Mouse (Mus musculus) brown adipose tissue, adult 24 weeks (tissue): ENCODE data around the gene Hhex. TPM values are rescaled to one million over a fixed set of nuclear protein-coding genes. Genes with fewer than 3 reads are reported as not detected.

ENCODE experiments used
- H3K27ac ChIP-seq: fragments of 200-500 bp; replicated peaks from 2 replicates; pipeline ENCODE4 v1.5.1; 2012; ENCODE audit warnings: low read depth, mild to moderate bottlenecking, low read length
- H3K4me1 ChIP-seq: fragments of 200-500 bp; 2 replicates; pipeline ENCODE4 v1.6.1; 2012; ENCODE audit warnings: low read length, mixed read lengths; ENCODE audit not compliant: control insufficient read depth, insufficient read depth, insufficient read length
- H3K4me3 ChIP-seq: fragments of 200-500 bp; 2 replicates; pipeline ENCODE4 v1.5.1; 2012; ENCODE audit warnings: low read depth, mild to moderate bottlenecking, low read length, moderate library complexity; ENCODE audit not compliant: insufficient read depth
- polyA plus RNA-seq: library from polyadenylated mRNA; stranded (reverse); fragments of >200 nt; gene quantifications from 2 replicates; pipeline ENCODE4 v1.2.4, GENCODE M21; 2012; ENCODE audit not compliant: missing spikeins, insufficient read depth, insufficient read length

Hhex gene
- polyA plus RNA-seq, 1 experiment, result 2.9 TPM

DNA sequence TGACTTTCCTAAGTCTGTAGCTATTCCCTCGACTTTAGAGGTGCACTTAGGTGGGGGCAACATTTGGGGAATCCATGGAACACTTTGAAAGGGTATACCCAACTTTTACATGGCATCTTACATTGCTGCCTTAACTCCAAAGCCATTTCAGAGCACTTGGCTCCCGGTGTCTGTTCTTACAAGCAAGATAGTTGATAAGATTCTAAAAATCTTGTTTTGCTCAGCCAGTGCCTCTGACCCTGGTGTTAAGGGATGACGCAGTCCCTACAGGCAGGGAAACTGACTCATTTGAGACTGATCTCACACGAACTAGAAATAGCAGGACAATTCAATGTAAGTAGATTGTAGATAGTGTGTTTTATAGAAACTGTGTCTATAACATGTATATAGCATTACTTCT, 5.6 kb downstream of the Hhex start:
- no peak overlapping the region for H3K27ac ChIP-seq

DNA sequence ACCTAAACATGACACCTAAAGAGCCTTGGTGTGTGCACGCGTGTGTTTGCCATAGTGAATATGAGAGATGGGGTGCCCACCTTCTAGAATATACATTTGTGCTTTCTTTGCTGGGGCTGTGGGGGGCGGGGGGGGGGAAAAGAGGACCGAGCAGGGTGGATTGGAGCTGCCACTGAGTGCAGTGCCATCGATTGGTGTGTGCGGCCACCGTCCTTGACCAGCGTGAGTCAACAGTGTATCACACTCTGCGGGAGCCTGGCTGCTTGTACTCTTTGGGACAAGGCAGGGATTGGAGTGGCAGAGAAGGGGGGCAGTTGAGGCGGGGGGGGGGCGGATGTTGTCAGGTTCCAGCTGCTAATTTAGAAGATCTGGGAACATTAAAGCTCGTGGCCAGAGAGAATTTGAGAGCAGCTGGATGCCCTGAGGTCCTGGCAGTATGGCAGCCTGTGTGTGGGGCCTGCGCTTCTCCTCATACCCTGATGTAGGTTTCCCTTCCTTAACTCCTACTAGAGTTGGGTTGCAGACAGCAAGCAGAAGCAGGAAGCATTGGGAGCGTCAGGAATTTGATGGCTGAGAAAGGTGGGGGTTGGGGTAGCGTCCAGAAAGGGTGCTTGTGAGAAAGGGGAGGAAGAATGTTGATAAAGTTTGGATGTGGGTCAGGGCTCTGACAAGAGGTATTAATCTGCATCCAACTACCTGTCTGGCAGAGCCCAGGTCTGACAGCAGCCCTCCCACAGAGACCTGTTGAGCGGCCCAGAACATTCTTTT, 6.3 kb downstream of the Hhex start:
- Histone ChIP-seq H3K4me1 (peaks cover 7% of the 10 kb centered on the region), H3K4me3 (no peak overlapping the region), H3K27ac (no peak overlapping the region)

More for the DNA sequence above, 5.6 kb downstream of the Hhex start:
- Histone ChIP-seq H3K4me3 (no peak overlapping the region), H3K4me1 (peaks cover 7% of the 10 kb centered on the region)

DNA sequence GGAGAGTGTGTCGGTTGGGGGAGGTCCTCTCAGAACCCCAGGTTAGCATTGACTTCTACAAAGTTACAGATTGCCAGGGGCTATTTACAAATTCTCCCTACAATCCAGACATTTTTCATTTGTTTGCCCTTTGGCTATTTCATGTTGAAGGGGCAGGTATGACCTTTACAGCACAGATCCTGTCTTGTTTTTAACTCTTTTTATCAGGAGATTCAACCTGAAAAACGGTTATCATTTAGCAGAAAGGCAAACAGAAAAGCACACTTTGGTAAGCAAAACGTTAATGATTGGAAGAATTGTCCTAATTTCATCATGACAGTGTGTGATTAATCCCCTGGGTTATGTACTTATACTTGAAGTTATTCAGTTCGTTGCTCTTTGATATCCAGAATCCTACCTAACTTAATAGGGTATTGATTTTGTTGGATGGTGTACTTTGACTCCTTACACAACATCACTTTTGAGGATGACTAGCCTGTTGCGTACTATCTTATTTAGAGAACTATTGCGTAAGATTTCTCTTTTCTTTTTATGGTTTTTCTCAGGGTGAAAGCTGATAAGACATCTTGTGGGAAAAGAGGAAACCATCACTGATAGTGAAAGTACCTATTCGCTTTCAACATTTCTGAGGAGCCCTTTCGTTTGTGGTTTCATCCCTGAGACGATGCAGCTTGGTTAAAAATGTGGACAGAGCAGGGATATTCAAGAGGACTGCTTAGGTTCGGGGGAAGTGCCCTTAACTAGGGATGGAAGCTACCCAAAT, 8.1 kb downstream of the Hhex start:
- Histone ChIP-seq H3K4me3 (no peak overlapping the region), H3K27ac (no peak overlapping the region)

DNA sequence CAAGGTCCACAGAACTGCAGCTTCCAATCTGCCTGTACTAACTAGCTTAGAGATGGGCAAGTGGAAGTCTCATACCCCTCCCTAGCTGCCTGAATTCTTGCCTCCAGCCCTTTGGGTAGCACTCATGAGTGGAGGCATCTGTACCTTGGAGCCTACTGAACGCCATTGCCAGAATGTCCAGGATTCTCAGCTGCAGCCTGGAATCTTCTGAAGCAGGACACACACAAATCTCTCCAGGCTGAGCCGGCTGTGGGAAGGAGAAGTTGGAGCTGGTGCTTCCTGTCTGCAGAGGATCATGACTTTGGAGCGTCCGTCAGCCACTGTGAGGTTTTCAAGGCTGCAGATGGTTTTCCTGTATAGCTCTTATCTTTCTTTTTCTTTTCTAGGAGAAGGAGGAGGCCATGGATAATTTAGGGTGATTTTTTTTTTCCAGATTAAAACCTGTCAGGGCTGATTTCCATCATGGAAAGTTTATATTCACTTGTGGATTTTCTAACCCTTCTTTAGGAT, 9.1 kb downstream of the Hhex start:
- Histone ChIP-seq H3K4me3 (no peak overlapping the region), H3K4me1 (no peaks in the 10 kb centered on the region), H3K27ac (no peak overlapping the region)

More for the DNA sequence above, 8.1 kb downstream of the Hhex start:
- no peaks in the 10 kb centered on the region for H3K4me1 ChIP-seq

DNA sequence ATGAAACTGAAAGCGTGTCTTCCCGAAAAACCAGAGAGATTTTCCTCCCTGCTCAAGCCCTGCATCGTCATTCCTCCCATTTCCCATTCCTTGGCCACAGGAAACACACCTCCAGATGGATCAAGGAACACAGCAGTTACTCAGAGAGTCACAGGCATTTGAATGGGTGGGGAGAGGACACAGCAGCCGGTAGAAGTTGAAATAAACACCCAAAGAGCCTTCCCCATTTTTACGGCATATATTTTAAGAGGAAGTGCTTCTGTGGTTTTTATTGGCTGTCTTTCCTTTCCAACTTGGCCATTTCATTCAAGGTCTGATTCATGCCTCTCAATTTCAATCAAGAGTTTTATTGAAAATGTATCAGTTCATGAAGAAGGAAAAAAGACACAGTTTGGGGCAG, 13.6 kb downstream of the Hhex start:
- H3K4me3 ChIP-seq, result peak overlapping the region; percentile 38
- no peaks in the 10 kb centered on the region for H3K4me1 ChIP-seq
- H3K27ac ChIP-seq, result no peak overlapping the region

DNA sequence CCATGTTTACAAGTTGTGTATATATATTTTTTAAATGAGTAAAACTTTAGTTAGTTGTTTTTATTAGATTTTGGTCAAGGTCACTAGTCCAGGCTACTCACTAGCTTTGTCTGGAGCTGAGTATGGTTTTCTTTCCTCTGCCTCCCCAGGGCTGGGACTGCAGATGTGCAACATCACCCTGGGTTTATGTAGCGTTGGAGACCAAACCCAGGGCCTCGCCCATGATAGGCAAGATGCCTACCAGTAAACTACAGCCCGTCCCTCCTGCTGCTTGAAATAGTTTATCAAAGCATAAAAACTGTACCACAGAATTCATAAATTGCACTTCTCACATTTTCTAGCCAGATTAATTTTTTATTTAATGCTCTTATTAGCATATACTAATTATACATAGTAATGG, 14.6 kb downstream of the Hhex start:
- Histone ChIP-seq H3K4me1 (no peaks in the 10 kb centered on the region), H3K4me3 (no peak overlapping the region), H3K27ac (no peak overlapping the region)

DNA sequence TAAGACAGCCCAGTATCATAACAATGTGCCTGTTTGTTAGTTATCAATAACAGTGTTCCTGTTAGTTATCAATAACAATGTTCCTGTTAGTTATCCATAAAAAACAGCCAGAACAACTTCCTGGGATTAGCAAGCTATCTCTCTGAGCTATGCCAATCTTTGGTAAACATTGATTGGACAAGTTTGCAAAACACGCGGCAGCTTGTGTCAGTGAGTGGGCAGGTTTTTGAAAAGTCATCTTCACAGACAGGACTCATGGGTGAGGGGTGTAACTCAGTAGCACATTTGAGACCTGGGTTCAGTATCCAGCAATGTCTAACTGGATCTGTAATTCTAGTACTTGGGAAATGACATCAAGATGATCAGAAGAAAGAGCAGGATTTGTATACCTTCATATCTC, 20.9 kb downstream of the Hhex start:
- no peaks in the 10 kb centered on the region for H3K4me1 ChIP-seq
- H3K27ac ChIP-seq, result no peak overlapping the region
- H3K4me3 ChIP-seq, result no peak overlapping the region

DNA sequence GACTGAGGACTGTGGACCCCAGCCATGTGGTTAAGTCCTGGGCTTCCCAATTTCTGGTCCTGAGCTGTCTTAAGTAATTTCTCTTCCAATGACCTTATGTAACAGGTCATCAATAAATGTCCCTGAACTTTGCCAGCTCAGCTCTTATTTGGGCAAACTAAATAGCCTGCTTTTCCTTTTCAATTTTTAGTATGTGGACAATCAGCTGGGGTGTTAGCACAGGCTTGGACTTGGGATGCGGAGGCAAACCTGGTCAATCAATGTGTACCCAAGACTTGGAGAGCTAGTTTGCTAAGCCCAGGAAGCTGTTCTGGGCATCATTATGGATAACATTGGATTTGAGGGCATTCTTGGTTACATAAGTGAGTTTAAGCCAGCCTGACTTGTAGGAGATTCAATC, 21.4 kb downstream of the Hhex start:
- Histone ChIP-seq H3K27ac (no peak overlapping the region), H3K4me3 (no peak overlapping the region), H3K4me1 (no peaks in the 10 kb centered on the region)

DNA sequence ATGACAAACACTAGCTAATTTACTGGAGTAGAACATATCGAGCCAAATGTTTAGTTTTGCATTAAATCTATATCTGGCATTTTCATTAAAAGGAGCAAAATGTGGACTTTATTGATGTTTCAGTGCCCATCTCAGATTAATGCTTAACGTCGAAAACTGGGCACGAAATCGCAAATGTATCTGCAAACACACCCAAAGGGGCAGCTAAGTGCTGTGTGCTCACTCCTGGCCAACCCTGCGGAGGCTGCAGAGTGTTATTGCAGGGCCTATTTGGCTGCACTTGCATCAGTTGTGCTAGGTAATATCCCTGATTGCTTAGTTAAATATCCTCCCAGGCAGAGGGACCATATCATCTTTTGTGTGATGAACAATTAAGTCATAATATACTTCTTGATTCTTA, 23.4 kb downstream of the Hhex start:
- no peaks in the 10 kb centered on the region for H3K4me1 ChIP-seq
- no peak overlapping the region for H3K4me3 ChIP-seq
- no peak overlapping the region for H3K27ac ChIP-seq

DNA sequence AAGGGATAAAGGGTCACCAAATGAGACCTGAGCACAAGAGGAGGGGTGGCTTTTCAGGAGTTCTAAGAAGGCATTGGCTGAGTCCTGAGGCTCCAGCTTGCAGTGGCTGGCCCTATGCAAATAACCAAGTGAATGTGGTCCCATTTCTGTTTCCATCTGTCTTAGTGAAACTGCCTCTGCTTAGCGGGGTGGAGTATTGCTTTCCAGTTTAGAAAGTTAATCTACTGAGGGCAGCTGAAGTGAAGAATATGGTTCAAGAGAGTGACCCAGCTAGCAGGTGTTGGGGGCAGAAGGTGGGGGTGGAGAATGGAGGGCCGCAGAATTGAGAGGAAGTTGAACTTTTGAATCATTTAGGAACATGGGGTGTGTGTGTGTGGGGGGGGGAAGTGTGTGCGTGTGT, 31.8 kb downstream of the Hhex start:
- H3K4me1 ChIP-seq, result no peaks in the 10 kb centered on the region
- H3K27ac ChIP-seq, result no peak overlapping the region
- no peak overlapping the region for H3K4me3 ChIP-seq

DNA sequence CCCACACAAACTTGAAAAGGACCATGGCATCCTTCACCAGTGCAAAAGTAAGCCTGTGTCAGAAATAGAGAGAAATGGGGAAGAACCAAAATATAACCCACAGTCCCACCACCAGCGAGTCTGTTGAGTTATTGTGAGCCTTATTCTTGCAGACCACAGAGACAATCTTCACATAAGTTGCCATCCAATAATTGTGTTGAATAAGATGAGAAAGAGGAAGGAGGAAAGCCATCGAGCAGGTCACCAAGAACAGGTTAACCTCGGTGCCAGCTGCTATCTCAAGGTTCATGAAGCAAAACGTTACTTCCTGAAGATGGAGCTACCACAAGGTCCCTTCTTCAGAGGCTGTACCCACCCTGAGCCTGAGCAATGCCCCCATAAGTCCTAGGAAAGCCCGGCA, 32.4 kb downstream of the Hhex start:
- H3K4me1 ChIP-seq, result peaks cover 3% of the 10 kb centered on the region; the same call in 1 of the 2 replicates

DNA sequence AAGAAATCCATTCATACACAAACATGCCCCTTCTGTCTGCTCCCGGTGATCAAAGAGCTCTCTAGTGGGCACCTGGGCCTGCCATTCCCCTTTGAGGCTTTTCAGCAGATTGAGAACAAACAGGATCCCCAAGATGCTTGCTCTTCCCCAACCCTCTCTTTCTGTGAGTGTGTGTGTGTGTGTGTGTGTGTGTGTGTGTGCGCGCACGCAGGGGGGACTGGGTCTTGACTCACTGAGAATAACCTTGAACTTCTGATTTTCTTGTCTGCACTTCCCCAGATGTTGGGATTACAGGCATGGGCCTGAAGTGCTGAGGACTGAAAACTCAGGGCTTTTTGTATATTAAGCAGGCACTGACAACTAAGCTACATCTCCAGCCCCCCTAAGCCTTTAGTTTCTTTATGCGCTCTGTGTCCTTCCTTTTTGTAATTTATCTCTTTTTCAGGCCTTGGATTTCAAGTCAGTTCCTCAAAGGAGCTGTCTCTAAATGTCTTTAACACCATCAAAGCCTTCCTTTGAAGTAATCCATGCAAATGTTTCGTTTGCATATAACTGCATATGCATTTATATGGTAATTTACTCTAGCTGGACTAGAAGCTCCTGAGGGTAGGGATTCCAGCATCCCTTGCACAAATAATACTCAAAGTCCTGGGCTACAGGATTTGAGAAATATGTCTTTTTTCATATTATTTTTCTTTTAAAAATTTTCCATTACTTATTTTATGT, 34.4 kb downstream of the Hhex start:
- Histone ChIP-seq H3K27ac (no peak overlapping the region), H3K4me1 (peaks cover 6% of the 10 kb centered on the region; the same call in 1 of the 2 replicates), H3K4me3 (no peak overlapping the region)

More for the DNA sequence above, 32.4 kb downstream of the Hhex start:
- Histone ChIP-seq H3K27ac (no peak overlapping the region), H3K4me3 (no peak overlapping the region)

DNA sequence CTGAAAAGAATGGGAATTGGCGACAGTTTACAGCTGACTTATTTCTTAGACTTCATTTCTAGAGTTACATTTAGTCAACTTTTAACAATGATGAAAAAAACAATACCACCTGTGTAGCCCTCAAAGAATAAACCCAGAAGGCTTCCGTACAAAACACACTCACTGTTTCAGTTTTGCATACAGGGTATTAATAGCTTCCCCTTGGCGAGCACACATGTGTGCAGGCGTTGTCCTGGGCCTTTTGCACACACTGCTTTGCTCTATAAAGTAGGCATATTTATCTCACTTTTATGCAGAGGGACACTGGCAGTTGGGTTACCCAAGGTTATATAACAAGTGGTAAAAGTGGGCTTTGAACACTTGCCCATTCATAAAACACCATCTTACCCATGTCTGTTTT, 37.1 kb downstream of the Hhex start:
- Histone ChIP-seq H3K27ac (no peak overlapping the region), H3K4me1 (peaks cover 6% of the 10 kb centered on the region; the same call in 1 of the 2 replicates), H3K4me3 (no peak overlapping the region)

DNA sequence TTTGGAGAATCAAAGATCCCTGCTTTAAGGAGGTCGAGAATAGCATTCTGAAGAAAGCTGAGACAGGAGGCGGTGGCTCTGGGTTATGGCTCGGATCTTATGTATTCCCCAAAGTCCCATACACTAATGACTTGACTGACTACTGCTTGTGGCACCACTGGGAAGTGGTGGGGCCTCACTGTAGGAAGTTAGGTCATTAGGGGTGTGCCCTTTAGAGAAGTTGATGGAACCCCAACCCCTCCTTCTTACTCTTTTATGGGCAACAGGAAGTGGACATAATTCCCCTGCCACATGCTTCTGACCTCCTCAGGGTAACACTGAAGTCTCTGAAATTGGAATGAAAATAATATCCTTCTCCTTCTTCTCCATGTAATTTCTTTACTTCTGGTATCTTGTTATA, 38.0 kb downstream of the Hhex start:
- Histone ChIP-seq H3K4me3 (no peak overlapping the region), H3K4me1 (peaks cover 6% of the 10 kb centered on the region; the same call in 1 of the 2 replicates), H3K27ac (no peak overlapping the region)

DNA sequence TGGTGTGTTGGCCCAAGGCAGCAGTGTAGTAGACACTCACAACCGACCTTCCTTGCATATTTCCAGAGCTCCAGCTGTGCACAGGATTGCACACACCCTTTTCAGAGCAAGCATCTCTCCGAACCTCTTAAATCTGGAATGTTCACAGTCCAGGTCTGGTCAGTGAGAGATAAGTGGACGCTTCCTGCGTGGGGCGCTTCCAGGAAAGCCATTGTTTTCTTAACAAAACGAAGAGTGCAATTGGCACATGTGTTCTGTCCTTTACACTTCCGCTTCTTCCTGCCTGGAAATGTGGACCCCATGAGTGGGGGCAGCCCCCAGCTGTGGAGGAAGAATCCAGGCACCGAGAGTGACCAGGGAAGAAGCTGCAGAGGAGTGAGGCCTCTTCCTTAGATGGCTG, 47.1 kb downstream of the Hhex start:
- Histone ChIP-seq H3K4me1 (peaks cover 7% of the 10 kb centered on the region; the same call in 1 of the 2 replicates), H3K27ac (no peak overlapping the region), H3K4me3 (no peak overlapping the region)
